Mouse (Mus musculus) CD8-positive naive resting alpha-beta T cell, adult 2 months (primary cell): ENCODE results near the gene Zfr.
A peak's percentile ranks its signal among the peaks of the same experiment; 100 is the strongest.
"Not testable (repeated sequence)": the region's sequence is repeated elsewhere in the genome, so short reads cannot be mapped to it uniquely, and the experiment has no call there.

Experiments used
- DNase-seq, 2 experiments: peaks; one replicate each; pipeline ENCODE4 v3.0.0; 2022; ENCODE audit warnings: low read depth in 2 of 2, low spot score in 2 of 2

Gene Zfr

GRCm38 (mm10) chr15:12193880-12194816, 76.5 kb downstream of the Zfr start:
- no peak for DNase-seq

- no peak for DNase-seq
These were observed 77.4 kb downstream of the Zfr start for GRCm38 (mm10) chr15:12194817-12195735.

- DNase-seq, result no peak
These were observed 78.3 kb downstream of the Zfr start for GRCm38 (mm10) chr15:12195966-12196365.

- peak; percentile 53 to 55 for DNase-seq
These were observed 79.0 kb downstream of the Zfr start for GRCm38 (mm10) chr15:12196410-12197191.

- no peak for DNase-seq
These were observed 79.7 kb downstream of the Zfr start for GRCm38 (mm10) chr15:12197361-12197760.

- DNase-seq, result no peak
These were observed 82.4 kb downstream of the Zfr start for GRCm38 (mm10) chr15:12200021-12200420.

GRCm38 (mm10) chr15:12201856-12202255, 84.2 kb downstream of the Zfr start:
- no peak for DNase-seq

- no peak for DNase-seq
These were observed 84.8 kb downstream of the Zfr start for GRCm38 (mm10) chr15:12202456-12202855.

GRCm38 (mm10) chr15:12203008-12203407, 85.4 kb downstream of the Zfr start:
- DNase-seq, result not testable (repeated sequence)

GRCm38 (mm10) chr15:12203512-12204318, 86.1 kb downstream of the Zfr start:
- DNase-seq, result no peak

GRCm38 (mm10) chr15:12204319-12205159, 86.9 kb downstream of the Zfr start, which contains the start of gene Mtmr12:
Mtmr12 (plus strand) TSS chr15:12205028.
- DNase-seq, result peak; percentile 100

GRCm38 (mm10) chr15:12205160-12205901, 87.7 kb downstream of the Zfr start:
- DNase-seq, result peak in 1 of 2 experiments; percentile 17

- DNase-seq, result no peak
These were observed 88.4 kb downstream of the Zfr start for GRCm38 (mm10) chr15:12205902-12206645.

- no peak for DNase-seq
These were observed 89.1 kb downstream of the Zfr start for GRCm38 (mm10) chr15:12206646-12207222.

GRCm38 (mm10) chr15:12207556-12208090, 90.0 kb downstream of the Zfr start:
- DNase-seq, result no peak

- DNase-seq, result no peak
These were observed 93.9 kb downstream of the Zfr start for GRCm38 (mm10) chr15:12211577-12211976.

GRCm38 (mm10) chr15:12212266-12212665, 94.6 kb downstream of the Zfr start:
- DNase-seq, result no peak
